Mouse (Mus musculus): ENCODE data around the gene St3gal4. TPM values are rescaled to one million over a fixed set of nuclear protein-coding genes. Genes with fewer than 3 reads are reported as not detected.

St3gal4 gene
- total RNA-seq, 2 experiments from 2014 or later, result 39.2 to 40.2 TPM

DNA sequence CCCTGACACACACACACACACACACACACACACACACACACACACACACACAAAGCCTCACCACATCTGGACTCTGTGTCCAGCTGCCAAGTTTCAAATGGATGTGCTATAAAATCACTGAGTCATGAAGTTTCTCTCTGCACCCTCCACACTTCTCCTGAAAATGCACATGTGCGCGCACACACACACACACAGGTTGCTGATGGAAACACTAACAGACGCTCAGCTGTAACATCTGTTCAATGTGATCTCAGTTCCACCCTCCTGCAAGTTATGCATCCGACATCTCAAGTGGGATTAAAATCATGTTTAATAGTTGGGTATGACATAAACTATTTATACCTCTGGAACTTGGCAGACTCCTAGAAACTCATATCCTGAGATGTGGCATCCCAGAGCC lies 115.0 kb downstream of the St3gal4 start:
- DNase-seq, result no peak

DNA sequence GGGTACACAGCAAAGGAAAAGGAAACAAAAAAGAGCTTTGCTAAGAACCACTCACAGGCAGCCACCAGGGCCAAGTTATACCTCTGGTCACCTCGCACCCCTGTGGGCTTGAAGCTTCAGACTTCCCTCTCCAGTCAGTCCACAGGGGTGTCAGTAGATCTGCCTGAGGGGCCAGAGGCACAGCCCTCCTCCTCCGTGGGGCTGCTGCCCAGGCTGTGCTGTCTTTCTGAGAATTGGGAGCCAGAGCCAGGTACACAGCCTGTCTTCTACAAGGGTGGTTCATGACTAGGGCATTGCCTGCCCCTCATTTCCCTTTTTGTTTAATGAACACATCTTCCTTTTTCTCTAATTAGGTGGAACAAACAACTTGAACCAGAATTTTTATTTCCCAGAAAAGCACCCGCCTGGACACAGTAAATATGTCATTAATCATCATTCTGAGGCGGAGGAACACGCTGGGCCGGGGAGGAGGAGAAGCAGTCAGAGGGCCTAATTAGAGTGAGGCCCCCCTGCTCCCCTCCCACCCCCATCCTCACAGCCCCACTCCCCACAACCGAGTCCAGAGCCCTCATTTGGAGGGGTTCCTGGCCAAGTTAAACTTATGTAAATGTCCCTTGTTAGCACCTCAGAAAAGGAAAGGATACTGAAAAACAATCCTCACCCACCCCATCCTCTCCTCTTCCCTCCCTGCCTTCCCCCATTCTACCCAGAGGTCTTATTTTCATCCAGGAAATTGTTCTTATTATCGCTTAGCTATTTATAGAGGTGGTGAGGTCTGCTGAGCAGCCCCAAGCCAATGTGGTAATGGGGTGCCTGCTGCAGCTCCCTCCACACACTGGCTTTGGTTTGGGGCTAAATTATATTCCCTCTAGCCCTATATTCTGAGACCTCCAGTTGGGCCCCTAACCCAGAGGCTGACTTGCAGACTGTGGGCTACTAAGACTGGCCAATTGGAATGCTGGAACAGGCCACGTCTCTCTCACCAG lies 120.9 kb downstream of the St3gal4 start:
- DNase-seq, result no peak

Other genes with a start within 250 kb of the St3gal4 start
- gene Dcps, start 56.8 kb upstream of the St3gal4 start, total RNA-seq (2021), result 10 to 100 TPM; 25.3 to 29.3 TPM
- 100 to 1,000 TPM; 128 to 136 TPM for gene Srpr, start 80.9 kb upstream of the St3gal4 start, total RNA-seq (2021)
- 1 to 10 TPM; 8.0 to 8.4 TPM for gene Tirap, start 81.0 kb upstream of the St3gal4 start, total RNA-seq (2021)
- 100 to 1,000 TPM in 1 of 2 experiments, 10 to 100 TPM in 1; 93.6 to 102 TPM for gene Foxred1, start 91.8 kb upstream of the St3gal4 start, total RNA-seq (2021)
- 10 to 100 TPM; 11.3 TPM for gene Fam118b, start 148.5 kb upstream of the St3gal4 start, total RNA-seq (2021)
- gene Rpusd4, start 148.6 kb upstream of the St3gal4 start, total RNA-seq (2021), result 10 to 100 TPM; 15.3 to 17.1 TPM